Mouse (Mus musculus) embryonic facial prominence, embryonic 13.5 days (tissue): ENCODE measurements around the gene Prkch. TPM values are rescaled to one million over a fixed set of nuclear protein-coding genes. Genes with fewer than 3 reads are reported as not detected.

Experiments used
- ATAC-seq: fragments of 200-750 bp; cut with Nextera tagmentation; 2 replicates; pipeline ENCODE4 v1.8.0; 2017; ENCODE audit warnings: low read depth; ENCODE audit not compliant: insufficient number of reproducible peaks, insufficient read depth, low FRiP score, low TSS enrichment
- H3K27ac ChIP-seq: fragments of 300-500 bp; sonication (generic); 2 replicates; pipeline ENCODE4 v1.5.1; 2015; ENCODE audit warnings: moderate library complexity, mild to moderate bottlenecking, inconsistent platforms
- H3K27me3 ChIP-seq: fragments of 300-500 bp; sonication (generic); 2 replicates; pipeline ENCODE4 v1.6.1; 2015; ENCODE audit warnings: mild to moderate bottlenecking, inconsistent platforms
- H3K36me3 ChIP-seq: fragments of 300-500 bp; sonication (generic); 2 replicates; pipeline ENCODE4 v1.6.1; 2015; ENCODE audit warnings: mild to moderate bottlenecking, inconsistent platforms
- H3K4me1 ChIP-seq: fragments of 300-500 bp; sonication (generic); 2 replicates; pipeline ENCODE4 v1.6.1; 2015; ENCODE audit warnings: inconsistent platforms
- H3K4me2 ChIP-seq: fragments of 300-500 bp; sonication (generic); 2 replicates; pipeline ENCODE4 v1.6.1; 2015; ENCODE audit warnings: moderate library complexity, mild to moderate bottlenecking, inconsistent platforms
- H3K4me3 ChIP-seq: fragments of 300-500 bp; sonication (generic); 2 replicates; pipeline ENCODE4 v1.5.1; 2015; ENCODE audit warnings: mild to moderate bottlenecking, inconsistent platforms
- H3K9ac ChIP-seq: fragments of 300-500 bp; sonication (generic); 2 replicates; pipeline ENCODE4 v1.6.1; 2015; ENCODE audit warnings: mild to moderate bottlenecking, inconsistent platforms
- H3K9me3 ChIP-seq: fragments of 300-500 bp; sonication (generic); 2 replicates; pipeline ENCODE4 v1.6.1; 2016; ENCODE audit warnings: inconsistent platforms
- WGBS: fragments of 180-500 bp; shearing (Covaris S2); methylation state at CpG from one replicate; pipeline ENCODE4 v1.1.7; 2015; ENCODE audit warnings: mixed read lengths; 5-methylcytosine and 5-hydroxymethylcytosine counted together
- polyA plus RNA-seq: library from polyadenylated mRNA; unstranded; fragments of >200 nt; fragmentation: Nextera tagmentation; extraction: Ambion mirVana; gene quantifications from 2 replicates; pipeline ENCODE4 v1.2.1, GENCODE M21; 2015

The Prkch gene
- polyA plus RNA-seq, 1 experiment from 2014 or later: 13.3 TPM

DNA sequence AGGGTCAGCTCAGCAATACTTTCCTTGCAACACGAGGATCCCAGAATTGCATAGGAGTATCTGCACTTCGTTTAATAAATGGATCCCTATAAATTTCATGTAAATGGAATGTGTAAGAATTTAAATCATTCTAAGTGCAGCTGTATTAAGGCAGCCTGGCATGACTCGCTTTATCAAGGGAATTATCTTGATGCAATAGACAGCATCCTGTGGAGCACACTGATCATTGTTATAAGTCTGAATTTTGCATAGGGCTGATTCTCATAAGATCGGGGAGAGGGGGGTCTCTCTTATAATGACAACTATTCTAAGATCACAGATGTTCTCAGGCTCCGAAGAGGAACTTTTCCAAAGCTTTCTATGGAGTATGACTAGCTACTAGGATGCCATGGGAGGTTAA lies 226.3 kb downstream of the Prkch start:
- Histone ChIP-seq H3K4me2 (no peak overlapping the region), H3K27me3 (no peaks in the 10 kb centered on the region), H3K4me1 (peaks cover 44% of the 10 kb centered on the region), H3K4me3 (no peak overlapping the region), H3K9ac (no peak overlapping the region), H3K9me3 (no peaks in the 10 kb centered on the region), H3K27ac (peak overlapping the region; percentile 55; the same call in 1 of the 2 replicates), H3K36me3 (no peaks in the 10 kb centered on the region)
- 50% methylated on average over 5 of the region's 5 CpGs for WGBS
- ATAC-seq: no peak

DNA sequence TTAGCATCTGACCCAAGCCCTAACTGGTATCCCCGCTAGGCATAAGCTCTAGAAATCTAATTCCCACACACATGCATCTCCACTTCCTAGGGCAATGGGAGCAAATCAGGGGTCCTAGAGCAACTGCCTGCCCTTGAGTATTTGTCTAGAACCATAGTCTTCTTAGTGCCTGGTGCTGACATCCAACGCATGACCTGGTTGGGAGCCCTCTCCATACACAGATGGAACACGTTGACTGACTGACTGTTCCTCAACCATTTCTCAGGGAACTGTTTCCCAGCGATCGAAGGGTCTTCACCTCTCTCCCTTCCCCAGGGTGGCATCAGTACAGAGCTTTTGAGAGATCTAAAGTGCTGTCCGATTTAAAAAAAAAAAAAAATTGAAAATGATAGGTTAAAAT lies 227.6 kb downstream of the Prkch start:
- Histone ChIP-seq H3K36me3 (no peaks in the 10 kb centered on the region), H3K4me3 (no peak overlapping the region), H3K4me1 (peaks cover 42% of the 10 kb centered on the region), H3K4me2 (no peak overlapping the region), H3K9ac (no peak overlapping the region), H3K27ac (no peak overlapping the region), H3K9me3 (no peaks in the 10 kb centered on the region), H3K27me3 (no peaks in the 10 kb centered on the region)
- no peak for ATAC-seq
- WGBS: 71% methylated on average over 6 of the region's 6 CpGs

DNA sequence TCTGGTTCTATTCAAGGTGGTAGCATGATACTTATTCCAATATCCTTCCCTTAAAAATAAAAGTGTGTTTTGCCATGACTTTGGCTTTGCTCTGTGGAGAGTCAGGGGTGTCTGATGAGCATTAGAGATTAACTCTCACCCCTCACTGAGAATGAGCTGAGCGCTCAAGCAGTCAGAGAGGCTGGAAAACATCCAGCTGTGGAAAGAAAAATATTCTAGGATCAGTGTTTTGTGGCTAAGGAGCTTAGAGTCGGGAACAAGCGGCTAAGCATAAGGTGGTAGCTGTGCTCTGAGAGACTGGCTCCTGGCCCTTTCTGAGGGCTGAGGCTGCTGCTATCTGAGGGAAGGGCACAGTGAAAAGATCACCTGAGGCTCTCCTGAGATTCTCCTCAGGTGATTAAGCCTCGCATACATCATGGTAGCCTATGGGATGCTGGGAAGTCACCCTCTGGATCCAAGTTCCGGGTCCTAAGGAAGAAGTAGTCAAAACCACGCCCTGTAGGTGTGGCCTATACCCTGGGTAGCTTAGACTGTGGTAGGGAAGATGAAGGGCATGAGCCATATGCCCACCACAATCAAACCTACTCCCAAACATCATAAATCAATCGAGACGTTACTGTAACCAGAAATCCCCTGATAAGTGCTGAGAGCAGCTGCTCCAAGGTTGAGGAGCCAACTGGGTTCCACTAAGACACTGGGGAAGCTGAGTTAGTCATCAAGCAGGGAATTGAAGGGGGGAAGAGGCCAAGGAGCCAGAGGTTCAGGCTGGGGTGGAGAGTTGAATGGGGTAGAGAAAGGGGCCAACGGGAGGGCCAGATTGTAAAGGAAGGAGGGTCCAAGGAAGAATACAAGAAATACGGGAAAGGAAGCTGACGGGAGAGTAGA lies 228.7 kb downstream of the Prkch start:
- Histone ChIP-seq H3K27ac (peak overlapping the region; percentile 51), H3K36me3 (no peaks in the 10 kb centered on the region), H3K9me3 (no peaks in the 10 kb centered on the region), H3K4me3 (no peak overlapping the region), H3K9ac (no peak overlapping the region), H3K4me2 (no peak overlapping the region), H3K4me1 (peaks cover 42% of the 10 kb centered on the region), H3K27me3 (no peaks in the 10 kb centered on the region)
- ATAC-seq: peak; percentile 20; the same call in 1 of the 2 replicates
- 64% methylated on average over 11 of the region's 11 CpGs for whole genome bisulfite sequencing

DNA sequence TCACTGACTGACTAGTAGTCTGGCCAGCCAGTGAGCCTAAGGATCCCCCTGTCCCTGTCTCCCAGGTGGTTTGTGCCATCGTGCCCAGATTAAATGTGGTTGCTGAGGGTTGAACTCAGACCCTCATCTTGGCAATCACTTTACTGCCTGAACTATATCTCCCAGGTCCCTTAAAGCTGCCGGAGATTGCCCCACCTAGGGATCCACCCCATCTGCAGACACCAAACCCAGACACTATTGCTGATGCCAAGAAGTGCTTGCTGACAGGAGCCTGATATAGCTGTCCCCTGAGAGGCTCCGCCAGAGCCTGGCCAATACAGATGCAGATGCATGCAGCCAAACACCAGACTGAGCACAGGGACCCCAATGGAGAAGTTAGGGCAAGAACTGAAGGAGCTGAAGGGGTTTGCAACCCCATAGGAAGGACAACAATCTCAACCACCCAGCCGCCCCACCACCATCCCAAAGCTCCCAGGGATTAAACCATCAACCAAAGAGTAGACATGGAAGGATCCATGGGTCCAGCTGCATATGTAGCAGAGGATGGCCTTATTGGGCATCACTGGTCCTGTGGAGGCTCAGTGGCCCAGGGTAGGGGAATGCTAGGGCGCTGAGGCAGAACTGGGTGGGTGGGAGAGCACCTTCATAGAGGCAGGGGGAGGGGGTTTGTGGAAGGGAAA lies 229.6 kb downstream of the Prkch start:
- Histone ChIP-seq H3K4me1 (peaks cover 42% of the 10 kb centered on the region), H3K36me3 (no peaks in the 10 kb centered on the region), H3K4me3 (no peak overlapping the region), H3K27me3 (no peaks in the 10 kb centered on the region), H3K9me3 (no peaks in the 10 kb centered on the region), H3K4me2 (no peak overlapping the region), H3K27ac (no peak overlapping the region), H3K9ac (no peak overlapping the region)
- no peak for ATAC-seq
- 91% methylated on average over 5 of the region's 5 CpGs for WGBS

DNA sequence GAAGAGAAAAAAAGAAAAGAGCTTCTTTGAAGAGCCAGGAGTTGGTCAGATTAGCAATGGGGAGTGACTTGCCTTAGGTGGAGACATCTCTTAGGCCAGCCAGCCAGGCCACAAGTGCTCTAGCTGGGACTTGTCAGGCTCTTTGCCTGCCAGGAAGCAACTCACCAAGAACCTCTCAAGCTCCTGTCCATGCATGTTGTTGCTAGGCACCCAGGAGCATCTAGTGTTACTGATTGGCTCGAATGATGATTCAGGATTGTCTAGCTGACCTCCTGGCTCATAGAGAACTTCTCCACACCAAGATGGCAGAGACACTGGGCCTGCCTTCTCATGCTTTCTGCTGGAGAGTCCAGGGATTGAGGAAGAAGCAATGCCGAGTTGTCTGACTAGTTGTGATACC lies 230.3 kb downstream of the Prkch start:
- H3K27me3 ChIP-seq: no peaks in the 10 kb centered on the region
- peaks cover 39% of the 10 kb centered on the region for H3K4me1 ChIP-seq
- WGBS: 83% methylated on average over 2 of the region's 2 CpGs
- no peaks in the 10 kb centered on the region for H3K9me3 ChIP-seq
- no peaks in the 10 kb centered on the region for H3K36me3 ChIP-seq
- H3K4me3 ChIP-seq: no peak overlapping the region
- no peak for ATAC-seq
- no peak overlapping the region for H3K27ac ChIP-seq
- H3K9ac ChIP-seq: no peak overlapping the region
- no peak overlapping the region for H3K4me2 ChIP-seq

DNA sequence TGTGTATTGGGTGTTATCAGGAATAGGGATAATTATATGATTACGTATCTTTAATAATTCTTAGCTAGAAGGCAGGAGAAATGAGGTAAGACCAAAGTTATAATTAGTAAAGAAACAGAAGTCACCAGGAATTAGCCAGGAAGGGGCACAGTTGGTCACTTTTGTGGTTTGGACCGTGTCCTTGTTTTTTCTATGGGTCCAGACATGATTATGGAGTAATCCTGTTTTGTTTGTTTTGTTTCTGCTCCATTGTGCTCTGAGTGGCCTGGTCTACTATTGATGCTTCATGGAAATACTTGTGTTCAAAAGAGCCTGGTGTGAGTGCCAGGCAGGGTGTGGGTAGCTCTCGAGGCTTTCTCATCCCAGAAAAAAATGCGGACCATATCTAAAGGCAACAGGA lies 230.9 kb downstream of the Prkch start:
- H3K27ac ChIP-seq: no peak overlapping the region
- ATAC-seq: no peak
- H3K36me3 ChIP-seq: no peaks in the 10 kb centered on the region
- no peaks in the 10 kb centered on the region for H3K27me3 ChIP-seq
- H3K9me3 ChIP-seq: no peaks in the 10 kb centered on the region
- peaks cover 33% of the 10 kb centered on the region for H3K4me1 ChIP-seq
- H3K4me3 ChIP-seq: no peak overlapping the region
- H3K4me2 ChIP-seq: no peak overlapping the region
- H3K9ac ChIP-seq: no peak overlapping the region
- 82% methylated on average over 4 of the region's 4 CpGs for WGBS

DNA sequence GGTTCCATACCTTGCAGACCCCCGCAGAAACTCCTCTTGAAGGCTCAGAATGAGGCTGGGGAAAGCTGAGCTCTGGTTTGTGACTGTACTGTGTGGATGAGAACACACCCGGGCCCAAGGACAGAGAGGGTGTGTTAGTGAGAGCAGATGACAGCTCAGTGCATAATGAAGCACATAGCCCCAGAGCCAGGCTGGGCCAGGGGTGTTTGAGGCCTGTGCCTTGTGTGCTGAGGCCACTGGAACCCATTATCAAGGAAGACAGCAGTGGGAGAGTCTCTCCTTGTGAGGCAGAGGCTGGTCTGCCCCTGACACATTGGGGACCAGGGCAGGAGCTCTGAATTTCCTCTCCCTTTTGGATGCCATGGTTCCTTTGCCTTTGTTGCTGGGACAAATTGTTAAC lies 231.3 kb downstream of the Prkch start:
- no peak overlapping the region for H3K4me3 ChIP-seq
- no peaks in the 10 kb centered on the region for H3K27me3 ChIP-seq
- no peak overlapping the region for H3K27ac ChIP-seq
- WGBS: 49% methylated on average over 2 of the region's 2 CpGs
- H3K36me3 ChIP-seq: no peaks in the 10 kb centered on the region
- no peak overlapping the region for H3K4me2 ChIP-seq
- H3K9me3 ChIP-seq: no peaks in the 10 kb centered on the region
- ATAC-seq: no peak
- H3K4me1 ChIP-seq: peaks cover 29% of the 10 kb centered on the region
- no peak overlapping the region for H3K9ac ChIP-seq

DNA sequence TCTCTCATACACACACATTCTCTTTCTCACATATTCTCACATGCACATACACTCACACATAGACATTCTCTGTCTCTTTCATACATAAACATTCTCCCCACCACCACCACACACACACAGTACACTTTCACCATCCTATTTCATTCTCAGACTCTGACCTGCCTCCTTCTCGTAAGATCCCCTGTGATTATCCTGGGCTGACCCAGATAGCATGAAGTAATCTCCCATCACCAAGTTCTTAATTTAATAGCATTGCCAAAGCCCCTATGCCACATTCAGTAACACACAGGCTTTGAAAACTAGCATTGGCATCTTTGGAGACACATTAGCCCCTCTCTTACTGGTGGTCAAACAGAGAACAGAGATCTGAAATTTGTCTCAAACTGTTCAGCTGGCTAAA lies 232.3 kb downstream of the Prkch start:
- no peak overlapping the region for H3K27ac ChIP-seq
- ATAC-seq: no peak
- H3K27me3 ChIP-seq: no peaks in the 10 kb centered on the region
- 81% methylated on average over 1 of the region's 1 CpGs for WGBS
- H3K4me1 ChIP-seq: peaks cover 19% of the 10 kb centered on the region
- H3K9me3 ChIP-seq: no peaks in the 10 kb centered on the region
- H3K36me3 ChIP-seq: no peaks in the 10 kb centered on the region
- no peak overlapping the region for H3K9ac ChIP-seq
- H3K4me3 ChIP-seq: no peak overlapping the region
- H3K4me2 ChIP-seq: no peak overlapping the region

DNA sequence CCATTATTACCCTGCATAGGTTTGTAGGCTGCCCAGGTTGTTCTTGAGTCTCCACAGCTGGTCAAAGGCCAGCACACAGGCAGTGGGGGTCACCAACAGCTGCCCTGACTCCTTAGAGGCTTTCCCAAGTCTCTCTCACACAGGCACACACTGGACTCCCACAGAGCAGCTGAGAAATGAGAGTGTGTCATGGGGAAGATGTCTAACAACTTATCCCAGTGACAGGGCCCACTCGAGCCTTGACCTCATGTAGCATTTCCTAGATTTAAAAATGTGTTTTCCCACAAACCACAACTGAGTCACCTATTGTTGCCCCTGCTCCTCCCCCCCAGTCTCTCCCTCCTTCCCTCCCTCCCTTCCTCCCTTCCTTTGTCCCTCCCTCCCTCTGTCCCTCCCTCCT lies 234.2 kb downstream of the Prkch start:
- Histone ChIP-seq H3K27me3 (no peaks in the 10 kb centered on the region), H3K36me3 (no peaks in the 10 kb centered on the region), H3K4me1 (peaks cover 3% of the 10 kb centered on the region; the same call in 1 of the 2 replicates), H3K9me3 (no peaks in the 10 kb centered on the region), H3K9ac (no peak overlapping the region), H3K4me2 (no peak overlapping the region), H3K27ac (no peak overlapping the region), H3K4me3 (no peak overlapping the region)
- WGBS: 38% methylated on average over 1 of the region's 1 CpGs
- no peak for ATAC-seq

DNA sequence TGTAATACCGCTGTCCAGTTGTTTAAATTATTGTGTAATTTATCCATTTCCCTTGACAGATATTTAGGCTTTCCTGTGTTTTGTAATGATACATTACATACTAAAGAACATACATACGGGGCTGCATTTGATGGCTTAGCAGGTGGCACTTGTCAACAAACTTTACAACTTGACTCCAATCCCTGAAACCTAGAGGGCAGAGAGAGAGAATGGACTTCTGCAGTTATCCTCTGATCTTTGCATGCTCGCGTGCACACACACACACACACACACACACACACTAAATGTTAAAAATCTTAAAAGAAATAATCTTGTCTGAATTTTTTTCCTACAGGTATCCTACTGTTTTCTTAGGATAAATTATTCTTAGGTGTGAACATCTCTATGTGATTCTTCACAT lies 236.6 kb downstream of the Prkch start:
- Histone ChIP-seq H3K9me3 (no peaks in the 10 kb centered on the region), H3K4me1 (no peaks in the 10 kb centered on the region), H3K9ac (no peak overlapping the region), H3K27ac (no peak overlapping the region), H3K27me3 (no peaks in the 10 kb centered on the region), H3K36me3 (no peaks in the 10 kb centered on the region), H3K4me3 (no peak overlapping the region), H3K4me2 (no peak overlapping the region)
- ATAC-seq: no peak
- 79% methylated on average over 4 of the region's 4 CpGs for WGBS

DNA sequence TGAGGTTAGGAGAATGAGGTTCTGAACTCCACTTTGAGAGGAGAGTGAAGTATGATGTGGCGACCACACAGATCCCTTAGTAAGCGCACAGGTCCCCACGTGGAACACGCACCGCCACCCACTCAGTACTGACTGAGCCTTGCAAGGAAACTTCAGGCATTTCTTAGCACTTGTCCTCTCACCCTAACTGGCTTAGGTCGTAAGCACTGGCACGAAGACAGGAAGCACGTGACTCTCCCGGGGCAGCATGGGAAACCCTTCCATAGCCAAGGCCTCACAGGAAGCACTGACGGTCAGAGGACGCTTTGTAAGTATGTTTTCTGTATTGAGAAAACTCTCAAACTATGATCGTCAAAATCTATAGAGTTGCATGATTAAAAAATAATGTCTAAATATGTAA lies 237.7 kb downstream of the Prkch start:
- Histone ChIP-seq H3K4me3 (no peak overlapping the region), H3K9ac (no peak overlapping the region), H3K4me1 (no peaks in the 10 kb centered on the region), H3K27ac (no peak overlapping the region), H3K27me3 (no peaks in the 10 kb centered on the region; the same call in 1 of the 2 replicates), H3K36me3 (no peaks in the 10 kb centered on the region), H3K9me3 (no peaks in the 10 kb centered on the region), H3K4me2 (no peak overlapping the region)
- WGBS: 85% methylated on average over 12 of the region's 12 CpGs
- no peak for ATAC-seq

DNA sequence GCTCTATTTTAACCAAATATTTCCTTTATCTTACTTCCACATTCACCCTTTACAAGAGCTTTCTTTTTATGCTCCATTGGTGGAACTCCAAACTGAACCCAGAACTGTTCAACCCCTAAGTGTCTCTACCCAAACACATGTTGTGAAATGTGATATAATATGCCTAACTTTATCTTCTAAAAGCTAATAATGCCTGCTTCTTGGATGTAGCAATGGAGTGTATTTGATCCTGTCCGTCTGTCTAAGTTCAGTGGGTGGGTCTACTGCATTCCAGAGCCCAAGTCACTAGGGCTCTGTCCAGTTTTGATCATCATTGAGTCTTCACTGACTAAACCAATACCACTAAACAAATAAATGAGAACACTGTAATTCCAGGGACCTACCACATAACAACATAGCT lies 240.2 kb downstream of the Prkch start:
- H3K9me3 ChIP-seq: no peaks in the 10 kb centered on the region
- WGBS: 66% methylated on average over 1 of the region's 1 CpGs
- H3K36me3 ChIP-seq: no peaks in the 10 kb centered on the region
- H3K4me1 ChIP-seq: peaks cover under 1% of the 10 kb centered on the region; the same call in 1 of the 2 replicates
- no peak overlapping the region for H3K4me3 ChIP-seq
- ATAC-seq: no peak
- no peaks in the 10 kb centered on the region; the same call in 1 of the 2 replicates for H3K27me3 ChIP-seq
- H3K27ac ChIP-seq: no peak overlapping the region
- no peak overlapping the region for H3K4me2 ChIP-seq
- no peak overlapping the region for H3K9ac ChIP-seq
